Mouse (Mus musculus): ENCODE data around the gene Dnajc13. TPM values are rescaled to one million over a fixed set of nuclear protein-coding genes. Genes with fewer than 3 reads are reported as not detected.

Gene Dnajc13
- polyA plus RNA-seq (2015; fragmentation: Nextera tagmentation; extraction: Ambion mirVana) = 20.0 and 21.0 TPM in 2 replicates

GRCm38 (mm10) chr9:104262823-104263352 is at the start of gene Dnajc13:
TSS of gene Dnajc13 (minus strand) at chr9:104262930.
- peak; percentile 98 for ATAC-seq
- Histone ChIP-seq H3K9me3 (replicated peaks; ENCODE audit: control insufficient read depth, low read length, poor library complexity, severe bottlenecking) (no peaks in the 10 kb centered on the region), H3K9ac (ENCODE audit: low read depth, low read length) (peak within 1 kb of the TSS; percentile 94), H3K4me2 (ENCODE audit: low read length) (peak within 1 kb of the TSS; percentile 96), H3K27ac (ENCODE audit: low read length) (peak within 1 kb of the TSS; percentile 92), H3K27me3 (ENCODE audit: control insufficient read depth, insufficient read depth, low read depth, low read length) (no peaks in the 10 kb centered on the region; the same call in 1 of the 2 replicates), H3K4me3 (ENCODE audit: low read depth, low read length) (peak within 1 kb of the TSS; percentile 94), H3K4me1 (ENCODE audit: control insufficient read depth, insufficient read depth, low read length) (peaks cover 19% of the 10 kb centered on the region), H3K36me3 (ENCODE audit: control insufficient read depth, insufficient read depth, low read length) (no peaks in the 10 kb centered on the region)
- 0% methylated on average over 40 of the region's 60 CpGs for WGBS

- Histone ChIP-seq H3K9me3 (replicated peaks; ENCODE audit: control insufficient read depth, low read length, poor library complexity, severe bottlenecking) (no peaks in the 10 kb centered on the region), H3K4me2 (ENCODE audit: low read length) (no peak overlapping the region), H3K9ac (ENCODE audit: low read depth, low read length) (no peak overlapping the region), H3K27ac (ENCODE audit: low read length) (no peak overlapping the region), H3K36me3 (ENCODE audit: control insufficient read depth, insufficient read depth, low read length) (no peaks in the 10 kb centered on the region), H3K27me3 (ENCODE audit: control insufficient read depth, insufficient read depth, low read depth, low read length) (no peaks in the 10 kb centered on the region), H3K4me3 (ENCODE audit: low read depth, low read length) (no peak overlapping the region), H3K4me1 (ENCODE audit: control insufficient read depth, insufficient read depth, low read length) (no peaks in the 10 kb centered on the region)
- ATAC-seq = no peak
- 12% methylated on average over 6 of the region's 6 CpGs for WGBS
These were observed 44.0 kb upstream of the Dnajc13 start for GRCm38 (mm10) chr9:104306734-104307133.

GRCm38 (mm10) chr9:104305333-104306111 is 42.8 kb upstream of the Dnajc13 start:
- H3K36me3 ChIP-seq (ENCODE audit: control insufficient read depth, insufficient read depth, low read length) = no peaks in the 10 kb centered on the region
- no peaks in the 10 kb centered on the region for H3K27me3 ChIP-seq (ENCODE audit: control insufficient read depth, insufficient read depth, low read depth, low read length)
- no peak overlapping the region for H3K9ac ChIP-seq (ENCODE audit: low read depth, low read length)
- WGBS = 95% methylated on average over 6 of the region's 6 CpGs
- no peak for ATAC-seq
- H3K4me3 ChIP-seq (ENCODE audit: low read depth, low read length) = no peak overlapping the region
- H3K27ac ChIP-seq (ENCODE audit: low read length) = no peak overlapping the region
- H3K4me1 ChIP-seq (ENCODE audit: control insufficient read depth, insufficient read depth, low read length) = no peaks in the 10 kb centered on the region
- no peak overlapping the region for H3K4me2 ChIP-seq (ENCODE audit: low read length)
- H3K9me3 ChIP-seq (replicated peaks; ENCODE audit: control insufficient read depth, low read length, poor library complexity, severe bottlenecking) = no peaks in the 10 kb centered on the region

- H3K27me3 ChIP-seq (ENCODE audit: control insufficient read depth, insufficient read depth, low read depth, low read length) = no peaks in the 10 kb centered on the region
- no peak overlapping the region for H3K27ac ChIP-seq (ENCODE audit: low read length)
- ATAC-seq = no peak
- H3K4me2 ChIP-seq (ENCODE audit: low read length) = no peak overlapping the region
- no peaks in the 10 kb centered on the region for H3K9me3 ChIP-seq (replicated peaks; ENCODE audit: control insufficient read depth, low read length, poor library complexity, severe bottlenecking)
- no peaks in the 10 kb centered on the region for H3K4me1 ChIP-seq (ENCODE audit: control insufficient read depth, insufficient read depth, low read length)
- H3K36me3 ChIP-seq (ENCODE audit: control insufficient read depth, insufficient read depth, low read length) = no peaks in the 10 kb centered on the region
- no peak overlapping the region for H3K9ac ChIP-seq (ENCODE audit: low read depth, low read length)
- 82% methylated on average over 10 of the region's 10 CpGs for WGBS
- no peak overlapping the region for H3K4me3 ChIP-seq (ENCODE audit: low read depth, low read length)
These were observed 42.1 kb upstream of the Dnajc13 start for GRCm38 (mm10) chr9:104304800-104305199.

- no peaks in the 10 kb centered on the region for H3K36me3 ChIP-seq (ENCODE audit: control insufficient read depth, insufficient read depth, low read length)
- no peaks in the 10 kb centered on the region for H3K27me3 ChIP-seq (ENCODE audit: control insufficient read depth, insufficient read depth, low read depth, low read length)
- no peak overlapping the region for H3K4me3 ChIP-seq (ENCODE audit: low read depth, low read length)
- no peak overlapping the region for H3K9ac ChIP-seq (ENCODE audit: low read depth, low read length)
- 78% methylated on average over 4 of the region's 4 CpGs for WGBS
- ATAC-seq = no peak
- no peaks in the 10 kb centered on the region for H3K9me3 ChIP-seq (replicated peaks; ENCODE audit: control insufficient read depth, low read length, poor library complexity, severe bottlenecking)
- H3K4me2 ChIP-seq (ENCODE audit: low read length) = no peak overlapping the region
- H3K4me1 ChIP-seq (ENCODE audit: control insufficient read depth, insufficient read depth, low read length) = no peaks in the 10 kb centered on the region
- H3K27ac ChIP-seq (ENCODE audit: low read length) = no peak overlapping the region
These were observed 41.6 kb upstream of the Dnajc13 start for GRCm38 (mm10) chr9:104304376-104304775.

- H3K27ac ChIP-seq (ENCODE audit: low read length) = no peak overlapping the region
- no peaks in the 10 kb centered on the region for H3K36me3 ChIP-seq (ENCODE audit: control insufficient read depth, insufficient read depth, low read length)
- no peaks in the 10 kb centered on the region for H3K27me3 ChIP-seq (ENCODE audit: control insufficient read depth, insufficient read depth, low read depth, low read length)
- ATAC-seq = no peak
- H3K4me3 ChIP-seq (ENCODE audit: low read depth, low read length) = no peak overlapping the region
- no peaks in the 10 kb centered on the region for H3K9me3 ChIP-seq (replicated peaks; ENCODE audit: control insufficient read depth, low read length, poor library complexity, severe bottlenecking)
- 82% methylated on average over 12 of the region's 12 CpGs for WGBS
- no peak overlapping the region for H3K4me2 ChIP-seq (ENCODE audit: low read length)
- H3K9ac ChIP-seq (ENCODE audit: low read depth, low read length) = no peak overlapping the region
- H3K4me1 ChIP-seq (ENCODE audit: control insufficient read depth, insufficient read depth, low read length) = no peaks in the 10 kb centered on the region
These were observed 37.8 kb upstream of the Dnajc13 start for GRCm38 (mm10) chr9:104300569-104300968.

- no peaks in the 10 kb centered on the region for H3K9me3 ChIP-seq (replicated peaks; ENCODE audit: control insufficient read depth, low read length, poor library complexity, severe bottlenecking)
- H3K27ac ChIP-seq (ENCODE audit: low read length) = no peak overlapping the region
- H3K27me3 ChIP-seq (ENCODE audit: control insufficient read depth, insufficient read depth, low read depth, low read length) = no peaks in the 10 kb centered on the region
- H3K9ac ChIP-seq (ENCODE audit: low read depth, low read length) = no peak overlapping the region
- no peak for ATAC-seq
- H3K4me2 ChIP-seq (ENCODE audit: low read length) = no peak overlapping the region
- no peaks in the 10 kb centered on the region for H3K4me1 ChIP-seq (ENCODE audit: control insufficient read depth, insufficient read depth, low read length)
- no peaks in the 10 kb centered on the region for H3K36me3 ChIP-seq (ENCODE audit: control insufficient read depth, insufficient read depth, low read length)
- H3K4me3 ChIP-seq (ENCODE audit: low read depth, low read length) = no peak overlapping the region
- 82% methylated on average over 3 of the region's 3 CpGs for WGBS
These were observed 34.3 kb upstream of the Dnajc13 start for GRCm38 (mm10) chr9:104297041-104297440.

- Histone ChIP-seq H3K4me2 (ENCODE audit: low read length) (no peak overlapping the region), H3K9ac (ENCODE audit: low read depth, low read length) (no peak overlapping the region), H3K9me3 (replicated peaks; ENCODE audit: control insufficient read depth, low read length, poor library complexity, severe bottlenecking) (no peaks in the 10 kb centered on the region), H3K27ac (ENCODE audit: low read length) (no peak overlapping the region), H3K4me3 (ENCODE audit: low read depth, low read length) (no peak overlapping the region), H3K36me3 (ENCODE audit: control insufficient read depth, insufficient read depth, low read length) (no peaks in the 10 kb centered on the region), H3K4me1 (ENCODE audit: control insufficient read depth, insufficient read depth, low read length) (no peaks in the 10 kb centered on the region), H3K27me3 (ENCODE audit: control insufficient read depth, insufficient read depth, low read depth, low read length) (no peaks in the 10 kb centered on the region)
- ATAC-seq = no peak
- 76% methylated on average over 6 of the region's 6 CpGs for WGBS
These were observed 22.2 kb upstream of the Dnajc13 start for GRCm38 (mm10) chr9:104284934-104285333.

- Histone ChIP-seq H3K4me1 (ENCODE audit: control insufficient read depth, insufficient read depth, low read length) (no peaks in the 10 kb centered on the region), H3K9me3 (replicated peaks; ENCODE audit: control insufficient read depth, low read length, poor library complexity, severe bottlenecking) (no peaks in the 10 kb centered on the region), H3K27ac (ENCODE audit: low read length) (no peak overlapping the region), H3K9ac (ENCODE audit: low read depth, low read length) (no peak overlapping the region), H3K27me3 (ENCODE audit: control insufficient read depth, insufficient read depth, low read depth, low read length) (no peaks in the 10 kb centered on the region), H3K4me3 (ENCODE audit: low read depth, low read length) (no peak overlapping the region), H3K36me3 (ENCODE audit: control insufficient read depth, insufficient read depth, low read length) (no peaks in the 10 kb centered on the region), H3K4me2 (ENCODE audit: low read length) (no peak overlapping the region)
- WGBS = 15% methylated on average over 8 of the region's 8 CpGs
- ATAC-seq = no peak
These were observed 19.8 kb upstream of the Dnajc13 start for GRCm38 (mm10) chr9:104282536-104282935.

All from midbrain, embryonic 16.5 days (tissue).